Mouse (Mus musculus) testis, adult 2 months (tissue): ENCODE results near the gene Zup1.

Experiments
- CTCF ChIP-seq: fragments of 200-500 bp; IDR thresholded peaks from 2 replicates; pipeline ENCODE4 v1.5.1; 2012; ENCODE audit warnings: low read depth, mild to moderate bottlenecking, inconsistent platforms, low read length, moderate library complexity; ENCODE audit not compliant: control insufficient read depth, insufficient read depth, insufficient replicate concordance
- POLR2A ChIP-seq: fragments of 200-500 bp; IDR thresholded peaks from 2 replicates; pipeline ENCODE4 v1.6.1; 2012; ENCODE audit warnings: low read depth, mild to moderate bottlenecking, inconsistent platforms, low read length, moderate library complexity; ENCODE audit not compliant: control insufficient read depth

- TF ChIP-seq CTCF (no peak), POLR2A (no peak)
Observed at GRCm38 (mm10) chr10:33946336-33946735, 4.7 kb downstream of the Zup1 start.
